Mouse (Mus musculus) intestine, embryonic 14.5 days (tissue): ENCODE measurements around the gene Rcor1. TPM values are rescaled to one million over a fixed set of nuclear protein-coding genes. Genes with fewer than 3 reads are reported as not detected.

Experiments used
- ATAC-seq: fragments of 200-750 bp; cut with Nextera tagmentation; replicated peaks from 2 replicates; pipeline ENCODE4 v1.8.0; 2017; ENCODE audit warnings: low read depth, moderate number of reproducible peaks, moderate TSS enrichment, moderate library complexity; ENCODE audit not compliant: low FRiP score, low TSS enrichment
- DNase-seq: peaks from one replicate; pipeline ENCODE4 v3.0.0-alpha.2; 2018; ENCODE audit warnings: low spot score
- H3K27ac ChIP-seq: fragments of 300-500 bp; sonication (generic); 2 replicates; pipeline ENCODE4 v1.5.1; 2014; ENCODE audit warnings: low read depth, mild to moderate bottlenecking, control low read depth
- H3K27me3 ChIP-seq: fragments of 300-500 bp; sonication (generic); replicated peaks from 2 replicates; pipeline ENCODE4 v1.6.1; 2014; ENCODE audit warnings: low read length, control low read depth; ENCODE audit not compliant: control insufficient read depth, insufficient read depth
- H3K36me3 ChIP-seq: fragments of 300-500 bp; sonication (generic); 2 replicates; pipeline ENCODE4 v1.6.1; 2014; ENCODE audit warnings: low read length, control low read depth; ENCODE audit not compliant: control insufficient read depth, insufficient read depth
- H3K4me1 ChIP-seq: fragments of 300-500 bp; sonication (generic); replicated peaks from 2 replicates; pipeline ENCODE4 v1.6.1; 2014; ENCODE audit warnings: low read length, control low read depth, mixed read lengths; ENCODE audit not compliant: control insufficient read depth, insufficient read depth
- H3K4me2 ChIP-seq: fragments of 300-500 bp; sonication (generic); 2 replicates; pipeline ENCODE4 v1.6.1; 2014; ENCODE audit warnings: low read length
- H3K4me3 ChIP-seq: fragments of 300-500 bp; sonication (generic); 2 replicates; pipeline ENCODE4 v1.5.1; 2014; ENCODE audit warnings: low read depth, low read length, control low read depth, mixed read lengths
- H3K9ac ChIP-seq: fragments of 300-500 bp; sonication (generic); 2 replicates; pipeline ENCODE4 v1.6.1; 2014; ENCODE audit warnings: mild to moderate bottlenecking, low read length
- H3K9me3 ChIP-seq: fragments of 300-500 bp; sonication (generic); 2 replicates; pipeline ENCODE4 v1.6.1; 2016; ENCODE audit warnings: low read length, control low read depth; ENCODE audit not compliant: control insufficient read depth
- WGBS: fragments of 180-500 bp; shearing (Covaris S2); extraction: QIAGEN DNeasy Blood & Tissue Kit; methylation state at CpG from one replicate; pipeline ENCODE4 v1.1.7; 2014; 5-methylcytosine and 5-hydroxymethylcytosine counted together
- polyA plus RNA-seq: library from polyadenylated mRNA; unstranded; fragments of >200 nt; fragmentation: Nextera tagmentation; extraction: Ambion mirVana; gene quantifications from 2 replicates; pipeline ENCODE4 v1.2.1, GENCODE M21; 2014

Rcor1 gene
- polyA plus RNA-seq, 1 experiment from 2014 or later = 15.9 TPM

- H3K9ac ChIP-seq = peak overlapping the region; percentile 29; the same call in 1 of the 2 replicates
- ATAC-seq (no peak), DNase-seq (peak; percentile 76)
- peak overlapping the region; percentile 15; the same call in 1 of the 2 replicates for H3K4me3 ChIP-seq
- no peaks in the 10 kb centered on the region for H3K27me3 ChIP-seq
- peaks cover 23% of the 10 kb centered on the region for H3K4me1 ChIP-seq
- peak overlapping the region; percentile 43; the same call in 1 of the 2 replicates for H3K27ac ChIP-seq
- no peaks in the 10 kb centered on the region for H3K36me3 ChIP-seq
- H3K9me3 ChIP-seq = no peaks in the 10 kb centered on the region
- 13% methylated on average over 16 of the region's 16 CpGs for WGBS
- H3K4me2 ChIP-seq = peak overlapping the region; percentile 47
These were observed 123.3 kb downstream of the Rcor1 start for GRCm38 (mm10) chr12:111162312-111163061.

- H3K9me3 ChIP-seq = no peaks in the 10 kb centered on the region
- H3K4me3 ChIP-seq = peak overlapping the region; percentile 8
- WGBS = 3% methylated on average over 13 of the region's 13 CpGs
- no peaks in the 10 kb centered on the region for H3K36me3 ChIP-seq
- H3K4me1 ChIP-seq = peaks cover 29% of the 10 kb centered on the region
- peak; percentile 87 for DNase-seq
- H3K27ac ChIP-seq = peak overlapping the region; percentile 79
- H3K27me3 ChIP-seq = no peaks in the 10 kb centered on the region
- H3K4me2 ChIP-seq = peak overlapping the region; percentile 45
- H3K9ac ChIP-seq = peak overlapping the region; percentile 52
- ATAC-seq = peak; percentile 78
These were observed 125.2 kb downstream of the Rcor1 start for GRCm38 (mm10) chr12:111164310-111164751.

- Histone ChIP-seq H3K4me3 (peak overlapping the region; percentile 87; the same call in 1 of the 2 replicates), H3K4me2 (peak overlapping the region; percentile 96), H3K27ac (peak overlapping the region; percentile 70; the same call in 1 of the 2 replicates), H3K9me3 (no peaks in the 10 kb centered on the region), H3K4me1 (peaks cover 27% of the 10 kb centered on the region), H3K27me3 (no peaks in the 10 kb centered on the region), H3K9ac (no peak overlapping the region), H3K36me3 (no peaks in the 10 kb centered on the region; the same call in 1 of the 2 replicates)
- DNase-seq = peak; percentile 67
- no peak; the same call in 1 of the 2 replicates for ATAC-seq
- WGBS = 68% methylated on average over 10 of the region's 10 CpGs
These were observed 126.1 kb downstream of the Rcor1 start for GRCm38 (mm10) chr12:111165146-111165812.

Other genes with a start within 250 kb of the Rcor1 start
- gene Mok, start 198.4 kb upstream of the Rcor1 start, polyA plus RNA-seq = 3.5 and 5.6 TPM in 2 replicates
- 4.7 and 5.4 TPM in 2 replicates for gene Zfp839, start 189.1 kb upstream of the Rcor1 start, polyA plus RNA-seq
- gene Cinp, start 150.2 kb upstream of the Rcor1 start, polyA plus RNA-seq = 85.0 and 99.5 TPM in 2 replicates
- 3.9 and 4.1 TPM in 2 replicates for gene Tecpr2, start 150.1 kb upstream of the Rcor1 start, polyA plus RNA-seq
- gene Ankrd9, start 60.3 kb upstream of the Rcor1 start, polyA plus RNA-seq = 13.2 and 17.8 TPM in 2 replicates
- 9.1 and 9.9 TPM in 2 replicates for gene Traf3, start 127.0 kb downstream of the Rcor1 start, polyA plus RNA-seq
- not detected in 2 replicates for gene 4930595D18Rik, start 145.1 kb downstream of the Rcor1 start, polyA plus RNA-seq
- 17.2 and 23.7 TPM in 2 replicates for gene Amn, start 231.7 kb downstream of the Rcor1 start, polyA plus RNA-seq